ENCODE assay signal across 21 mouse cellular contexts in the genomic region with DNA sequence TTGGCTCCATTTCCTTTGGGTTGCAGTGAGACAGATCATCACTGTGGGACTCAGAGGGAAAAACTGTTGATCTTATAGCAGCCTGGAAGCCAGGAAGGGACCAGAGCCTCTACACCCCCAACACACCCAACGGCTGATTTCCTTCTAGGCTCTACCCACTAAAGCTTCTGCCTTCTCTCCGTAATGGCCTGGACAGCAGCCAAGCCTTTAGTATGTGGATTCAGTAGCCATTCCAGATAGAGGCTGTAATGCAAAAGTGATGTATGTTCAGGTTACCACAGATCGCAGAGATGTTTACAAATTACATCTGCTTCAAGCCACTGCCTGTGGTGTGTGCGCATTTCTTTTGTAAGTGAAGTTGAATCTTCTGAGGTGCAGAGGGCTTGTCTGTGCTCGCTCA. TPM values are rescaled to one million over a fixed set of nuclear protein-coding genes. Genes with fewer than 3 reads are reported as not detected.
DNase-seq lines count a peak whose midpoint lies in the region; ATAC-seq and TF ChIP-seq lines count a peak whose summit lies in the region.
"Had no signal": no experiment of that assay in that cellular context is flagged by ENCODE, and none has a peak within 500 bp of the region (broad histone marks: within the 10 kb centered on the region; RNA-seq: fewer than 3 reads in every experiment).

No protein-coding gene starts in this region.

- no peak overlapping the region for H3K4me2 ChIP-seq in embryonic facial prominence, embryonic 14.5 days (ENCODE audit: low read depth, low read length)
- no peak overlapping the region for H3K4me2 ChIP-seq in kidney, embryonic 16.5 days (replicated peaks; ENCODE audit: low read depth, low read length)
- H3K4me2 ChIP-seq: embryonic facial prominence, embryonic 12.5 days; forebrain, embryonic 13.5 days; heart, embryonic 12.5 days; hindbrain, embryonic 14.5 days; intestine, embryonic 15.5 days had no signal

- no peak overlapping the region for H3K9ac ChIP-seq in embryonic facial prominence, embryonic 14.5 days (ENCODE audit: low read depth, low read length)
- no peak overlapping the region for H3K9ac ChIP-seq in kidney, embryonic 16.5 days (replicated peaks; ENCODE audit: low read length)
- no peak overlapping the region for H3K9ac ChIP-seq in MEL (ENCODE audit: control insufficient read depth, low read depth, low read length, poor library complexity, severe bottlenecking)
- H3K9ac ChIP-seq: embryonic facial prominence, embryonic 12.5 days; forebrain, embryonic 13.5 days; heart, embryonic 12.5 days; hindbrain, embryonic 14.5 days; intestine, embryonic 15.5 days had no signal

- TF ChIP-seq EP300 in MEL (IDR thresholded peaks at IDR 0.05; ENCODE audit: low read depth in 1 of 2, low read length in 2 of 2): no peak

- no peak overlapping the region for H3K4me3 ChIP-seq in embryonic facial prominence, embryonic 14.5 days (ENCODE audit: low read depth, low read length)
- H3K4me3 ChIP-seq in embryonic facial prominence, embryonic 10.5 days: no peak overlapping the region
- H3K4me3 ChIP-seq in kidney, embryonic 16.5 days (ENCODE audit: low read length): no peak overlapping the region
- H3K4me3 ChIP-seq in MEL (ENCODE audit: control insufficient read depth in 1 of 2, insufficient read depth in 1 of 2, low read depth in 2 of 2, low read length in 2 of 2): no peak overlapping the region
- H3K4me3 ChIP-seq: embryonic facial prominence, embryonic 12.5 days; forebrain, embryonic 13.5 days; gastrocnemius, adult 2 months; heart, adult 2 months; heart, embryonic 12.5 days; hindbrain, embryonic 10.5 days; intestine, embryonic 15.5 days had no signal

- TF ChIP-seq CTCF in MEL (IDR thresholded peaks at IDR 0.05 in 2 of 3, conservative IDR thresholded peaks at IDR 0.05 in 1 of 3; ENCODE audit: control insufficient read depth in 1 of 3, insufficient read depth in 1 of 3, low read depth in 2 of 3, low read length in 3 of 3, poor library complexity in 1 of 3, severe bottlenecking in 1 of 3): no peak
- TF ChIP-seq CTCF in brain, embryonic 14.5 days (IDR thresholded peaks at IDR 0.05; ENCODE audit: borderline replicate concordance, extremely low read depth, insufficient read depth, insufficient read length): no peak

- no peak overlapping the region for H3K27ac ChIP-seq in embryonic facial prominence, embryonic 14.5 days (replicated peaks; ENCODE audit: low read depth, low read length)
- no peak overlapping the region for H3K27ac ChIP-seq in embryonic facial prominence, embryonic 10.5 days (replicated peaks)
- H3K27ac ChIP-seq in kidney, embryonic 16.5 days (ENCODE audit: low read length): no peak overlapping the region
- no peak overlapping the region for H3K27ac ChIP-seq in MEL (ENCODE audit: control insufficient read depth, low read depth, low read length)
- H3K27ac ChIP-seq: embryonic facial prominence, embryonic 12.5 days; forebrain, embryonic 13.5 days; gastrocnemius, adult 2 months; heart, adult 2 months; hindbrain, embryonic 10.5 days; hindbrain, embryonic 14.5 days; intestine, embryonic 15.5 days had no signal

- DNase-seq in embryonic facial prominence, embryonic 14.5 days (ENCODE audit: low spot score): peak; percentile 81
- DNase-seq in embryonic facial prominence, embryonic 10.5 days (ENCODE audit: low spot score): no peak
- DNase-seq in kidney, postnatal 4 days: peak; percentile 32 to 34
- DNase-seq in MEL (ENCODE audit: low read depth, low spot score): peak; percentile 53
- peak; percentile 6 for DNase-seq in brain, embryonic 14.5 days (ENCODE audit: low read depth)
- no peak for DNase-seq in yolk sac, embryonic 10.5 days (ENCODE audit: low spot score)
- DNase-seq in ovary, postnatal 36 days (ENCODE audit: low spot score): no peak
- DNase-seq: adrenal gland, postnatal 14 days; cerebellum, adult 2 months; embryo, embryonic 11 days; gastrocnemius, adult 2 months; gastrocnemius, postnatal 25 days; heart, adult 2 months had no signal

- peaks cover 25% of the 10 kb centered on the region for H3K27me3 ChIP-seq in embryonic facial prominence, embryonic 14.5 days (replicated peaks; ENCODE audit: control insufficient read depth, insufficient read depth, low read length)
- H3K27me3 ChIP-seq in embryonic facial prominence, embryonic 10.5 days (replicated peaks; ENCODE audit: low read depth, poor library complexity, severe bottlenecking): peaks cover 44% of the 10 kb centered on the region
- H3K27me3 ChIP-seq in kidney, embryonic 16.5 days (ENCODE audit: insufficient read depth, low read length): peaks cover 21% of the 10 kb centered on the region; the same call in 1 of the 2 replicates
- H3K27me3 ChIP-seq in MEL (ENCODE audit: control insufficient read depth in 1 of 2, insufficient read depth in 2 of 2, low read length in 2 of 2): peaks cover 0 to 3% of the 10 kb centered on the region in 2 experiments; a peak in 1 of 4 replicates

- H3K79me2 ChIP-seq in MEL (ENCODE audit: control insufficient read depth, insufficient read depth, low read length, poor library complexity): no peaks in the 10 kb centered on the region

- H3K36me3 ChIP-seq in embryonic facial prominence, embryonic 14.5 days (ENCODE audit: control insufficient read depth, insufficient read depth, low read length): no peaks in the 10 kb centered on the region
- H3K36me3 ChIP-seq in embryonic facial prominence, embryonic 10.5 days (replicated peaks): no peaks in the 10 kb centered on the region
- H3K36me3 ChIP-seq in kidney, embryonic 16.5 days (ENCODE audit: insufficient read depth, low read length): no peaks in the 10 kb centered on the region
- no peaks in the 10 kb centered on the region for H3K36me3 ChIP-seq in MEL (ENCODE audit: control insufficient read depth in 1 of 2, insufficient read depth in 2 of 2, low read length in 2 of 2)
- H3K36me3 ChIP-seq: embryonic facial prominence, embryonic 12.5 days; heart, embryonic 12.5 days; hindbrain, embryonic 10.5 days; intestine, embryonic 15.5 days had no signal

- TF ChIP-seq POLR2A in MEL (IDR thresholded peaks at IDR 0.05; ENCODE audit: control insufficient read depth in 1 of 2, insufficient read depth in 1 of 2, low read depth in 1 of 2, low read length in 2 of 2, poor library complexity in 1 of 2): no peak
- TF ChIP-seq POLR2A in brain, embryonic 14.5 days (IDR thresholded peaks at IDR 0.05; ENCODE audit: borderline replicate concordance, extremely low read depth, insufficient read depth, insufficient read length, poor library complexity, severe bottlenecking): no peak

- 52% methylated on average over 5 of the region's 5 CpGs for WGBS in embryonic facial prominence, embryonic 14.5 days
- 87% methylated on average over 5 of the region's 5 CpGs for WGBS in embryonic facial prominence, embryonic 10.5 days
- 67% methylated on average over 5 of the region's 5 CpGs for WGBS in kidney, embryonic 16.5 days

- peak; percentile 41; the same call in 1 of the 2 replicates for ATAC-seq in embryonic facial prominence, embryonic 14.5 days (ENCODE audit: low read depth)
- ATAC-seq in kidney, embryonic 16.5 days (ENCODE audit: low FRiP score, low TSS enrichment): no peak
- ATAC-seq: intestine, embryonic 15.5 days had no signal

- H3K9me3 ChIP-seq in embryonic facial prominence, embryonic 14.5 days (ENCODE audit: control insufficient read depth, low read length): no peaks in the 10 kb centered on the region
- H3K9me3 ChIP-seq in embryonic facial prominence, embryonic 10.5 days: no peaks in the 10 kb centered on the region
- H3K9me3 ChIP-seq in kidney, embryonic 16.5 days (ENCODE audit: low read length): no peaks in the 10 kb centered on the region
- no peaks in the 10 kb centered on the region for H3K9me3 ChIP-seq in MEL (replicated peaks; ENCODE audit: insufficient read depth, low read length)
- H3K9me3 ChIP-seq: embryonic facial prominence, embryonic 12.5 days; forebrain, embryonic 13.5 days; heart, embryonic 12.5 days; hindbrain, embryonic 10.5 days; intestine, embryonic 15.5 days had no signal

- H3K4me1 ChIP-seq in embryonic facial prominence, embryonic 14.5 days (ENCODE audit: control insufficient read depth, insufficient read depth, low read length): peaks cover 10% of the 10 kb centered on the region
- H3K4me1 ChIP-seq in embryonic facial prominence, embryonic 10.5 days: peaks cover 26% of the 10 kb centered on the region
- peaks cover 22% of the 10 kb centered on the region for H3K4me1 ChIP-seq in kidney, embryonic 16.5 days (ENCODE audit: insufficient read depth, low read length)
- 0 out of 4 replicates have a peak, but pooled peaks cover 0 to 2% of the 10 kb centered on the region in 2 experiments for H3K4me1 ChIP-seq in MEL (ENCODE audit: control insufficient read depth in 1 of 2, insufficient read depth in 2 of 2, low read length in 2 of 2)

- no peak for TF ChIP-seq RAD21 in MEL (IDR thresholded peaks at IDR 0.05; ENCODE audit: low read depth, low read length)

RNA-seq across cellular contexts. Expression of gene H2-Ab1, which starts 3.1 kb away (rescaled TPM):
- polyA plus RNA-seq in embryonic facial prominence, embryonic 14.5 days (2014; fragmentation: Nextera tagmentation; extraction: Ambion mirVana): 9.4 and 10.1 TPM in 2 replicates
- 5.5 and 7.2 TPM in 2 replicates for polyA plus RNA-seq in embryonic facial prominence, embryonic 10.5 days (2016; fragmentation: Nextera tagmentation; extraction: Ambion mirVana)
- polyA plus RNA-seq in kidney, embryonic 16.5 days (2015; fragmentation: Nextera tagmentation; extraction: Ambion mirVana): 31.6 and 37.9 TPM in 2 replicates
- not detected in 2 replicates for total RNA-seq in MEL (2012; rRNA removed)
- polyA plus RNA-seq in MEL (2012; ENCODE audit: insufficient read depth in 1 of 2, insufficient read length in 2 of 2, low read depth in 1 of 2, low replicate concordance in 2 of 2, missing spikeins in 1 of 2): not detected
- 1.4 and 1.7 TPM in 2 replicates for polyA plus RNA-seq in brain, embryonic 14.5 days (2012; rRNA removed)
- polyA plus RNA-seq: C2C12 had no signal

RNA-seq across cellular contexts. Expression of gene H2-Ob, which starts 21.8 kb away (rescaled TPM):
- 0.24 TPM in 1 of 2 replicates, not detected in the other for polyA plus RNA-seq in embryonic facial prominence, embryonic 14.5 days (2014; fragmentation: Nextera tagmentation; extraction: Ambion mirVana)
- polyA plus RNA-seq in embryonic facial prominence, embryonic 10.5 days (2016; fragmentation: Nextera tagmentation; extraction: Ambion mirVana): not detected in 2 replicates
- 0.14 and 0.27 TPM in 2 replicates for polyA plus RNA-seq in kidney, embryonic 16.5 days (2015; fragmentation: Nextera tagmentation; extraction: Ambion mirVana)
- total RNA-seq in MEL (2012; rRNA removed): 0.75 and 0.81 TPM in 2 replicates
- 1 to 10 TPM in 1 of 2 experiments, not detected in 1; 2.0 TPM for polyA plus RNA-seq in MEL (2012; ENCODE audit: insufficient read depth in 1 of 2, insufficient read length in 2 of 2, low read depth in 1 of 2, low replicate concordance in 2 of 2, missing spikeins in 1 of 2)
- polyA plus RNA-seq in brain, embryonic 14.5 days (2012; rRNA removed): 0.04 and 0.11 TPM in 2 replicates
- polyA plus RNA-seq: C2C12; embryonic facial prominence, embryonic 12.5 days; forebrain, embryonic 13.5 days; hindbrain, embryonic 14.5 days had no signal

RNA-seq across cellular contexts. Expression of gene H2-Aa, which starts 27.1 kb away (rescaled TPM):
- 4.9 and 5.7 TPM in 2 replicates for polyA plus RNA-seq in embryonic facial prominence, embryonic 14.5 days (2014; fragmentation: Nextera tagmentation; extraction: Ambion mirVana)
- not detected in 2 replicates for polyA plus RNA-seq in embryonic facial prominence, embryonic 10.5 days (2016; fragmentation: Nextera tagmentation; extraction: Ambion mirVana)
- polyA plus RNA-seq in kidney, embryonic 16.5 days (2015; fragmentation: Nextera tagmentation; extraction: Ambion mirVana): 2.6 and 3.3 TPM in 2 replicates
- not detected in 2 replicates for total RNA-seq in MEL (2012; rRNA removed)
- polyA plus RNA-seq in MEL (2012; ENCODE audit: insufficient read depth in 1 of 2, insufficient read length in 2 of 2, low read depth in 1 of 2, low replicate concordance in 2 of 2, missing spikeins in 1 of 2): not detected
- polyA plus RNA-seq in brain, embryonic 14.5 days (2012; rRNA removed): 0.50 and 0.51 TPM in 2 replicates
- polyA plus RNA-seq: C2C12; hindbrain, embryonic 10.5 days had no signal

RNA-seq across cellular contexts. Expression of gene H2-Eb1, which starts 45.1 kb away (rescaled TPM):
- 4.1 and 4.7 TPM in 2 replicates for polyA plus RNA-seq in embryonic facial prominence, embryonic 14.5 days (2014; fragmentation: Nextera tagmentation; extraction: Ambion mirVana)
- polyA plus RNA-seq in embryonic facial prominence, embryonic 10.5 days (2016; fragmentation: Nextera tagmentation; extraction: Ambion mirVana): 1.2 and 1.3 TPM in 2 replicates
- polyA plus RNA-seq in kidney, embryonic 16.5 days (2015; fragmentation: Nextera tagmentation; extraction: Ambion mirVana): 7.8 and 8.4 TPM in 2 replicates
- 0.15 TPM in 1 of 2 replicates, not detected in the other for total RNA-seq in MEL (2012; rRNA removed)
- polyA plus RNA-seq in MEL (2012; ENCODE audit: insufficient read depth in 1 of 2, insufficient read length in 2 of 2, low read depth in 1 of 2, low replicate concordance in 2 of 2, missing spikeins in 1 of 2): under 1 TPM in 1 of 2 experiments, not detected in 1; 0.07 TPM
- 0.93 and 1.6 TPM in 2 replicates for polyA plus RNA-seq in brain, embryonic 14.5 days (2012; rRNA removed)
- polyA plus RNA-seq: C2C12 had no signal

RNA-seq across cellular contexts. Expression of gene Tap2, which starts 57.2 kb away (rescaled TPM):
- 3.3 and 4.1 TPM in 2 replicates for polyA plus RNA-seq in embryonic facial prominence, embryonic 14.5 days (2014; fragmentation: Nextera tagmentation; extraction: Ambion mirVana)
- polyA plus RNA-seq in embryonic facial prominence, embryonic 10.5 days (2016; fragmentation: Nextera tagmentation; extraction: Ambion mirVana): 0.56 and 1.1 TPM in 2 replicates
- 5.2 and 5.8 TPM in 2 replicates for polyA plus RNA-seq in kidney, embryonic 16.5 days (2015; fragmentation: Nextera tagmentation; extraction: Ambion mirVana)
- 40.3 and 48.5 TPM in 2 replicates for total RNA-seq in MEL (2012; rRNA removed)
- polyA plus RNA-seq in MEL (2012; ENCODE audit: insufficient read depth in 1 of 2, insufficient read length in 2 of 2, low read depth in 1 of 2, low replicate concordance in 2 of 2, missing spikeins in 1 of 2): 10 to 100 TPM in 1 of 2 experiments, not detected in 1; 63.0 TPM
- polyA plus RNA-seq in brain, embryonic 14.5 days (2012; rRNA removed): 0.93 and 1.1 TPM in 2 replicates

Comparison
In these comparisons a context has a peak if more than half of its experiments do, and no peak if none do; other contexts are left out.
1. DNase-seq: peak in embryonic facial prominence, embryonic 14.5 days (single experiment), kidney, postnatal 4 days (2 of 2), MEL (single experiment) and brain, embryonic 14.5 days (single experiment); none in embryonic facial prominence, embryonic 10.5 days (single experiment), yolk sac, embryonic 10.5 days (single experiment) and ovary, postnatal 36 days (single experiment).